In genomic region chr10:66187038-66187437, GRCm38 (mm10) we compare ENCODE assay signal across 17 mouse cellular contexts.
A peak's percentile ranks its signal among the peaks of the same experiment; 100 is the strongest.
DNase-seq lines count a peak whose midpoint lies in the region; ATAC-seq and TF ChIP-seq lines count a peak whose summit lies in the region.
"Had no signal": no experiment of that assay in that cellular context is flagged by ENCODE, and none has a peak within 500 bp of the region (broad histone marks: within the 10 kb centered on the region; RNA-seq: fewer than 3 reads in every experiment).

No protein-coding gene starts in this region.

- no peaks in the 10 kb centered on the region for H3K27me3 ChIP-seq in embryonic facial prominence, embryonic 11.5 days (ENCODE audit: control insufficient read depth, insufficient read depth, low read length)
- H3K27me3 ChIP-seq in embryonic facial prominence, embryonic 10.5 days (replicated peaks; ENCODE audit: low read depth, poor library complexity, severe bottlenecking), result no peaks in the 10 kb centered on the region
- H3K27me3 ChIP-seq in midbrain, embryonic 14.5 days (ENCODE audit: control insufficient read depth, insufficient read depth, low read length), result no peaks in the 10 kb centered on the region
- no peaks in the 10 kb centered on the region for H3K27me3 ChIP-seq in midbrain, postnatal 0 days (ENCODE audit: insufficient read depth, low read length)
- H3K27me3 ChIP-seq: neural tube, embryonic 15.5 days; stomach, embryonic 15.5 days had no signal

- TF ChIP-seq CTCF in midbrain, postnatal 0 days (IDR thresholded peaks at IDR 0.05), result no peak

- ATAC-seq in embryonic facial prominence, embryonic 11.5 days (replicated peaks; ENCODE audit: insufficient number of reproducible peaks, low FRiP score, low TSS enrichment, low read depth), result no peak
- 0 out of 2 replicates have a peak, but pooled peaks have one; percentile 31 for ATAC-seq in midbrain, embryonic 14.5 days (ENCODE audit: low FRiP score, low TSS enrichment)
- no peak for ATAC-seq in midbrain, postnatal 0 days (ENCODE audit: low FRiP score)

- no peaks in the 10 kb centered on the region for H3K9me3 ChIP-seq in embryonic facial prominence, embryonic 11.5 days (replicated peaks; ENCODE audit: control insufficient read depth, low read length)
- no peaks in the 10 kb centered on the region for H3K9me3 ChIP-seq in embryonic facial prominence, embryonic 10.5 days
- no peaks in the 10 kb centered on the region for H3K9me3 ChIP-seq in midbrain, embryonic 14.5 days (ENCODE audit: control insufficient read depth, low read length)
- H3K9me3 ChIP-seq in midbrain, postnatal 0 days (ENCODE audit: low read length), result no peaks in the 10 kb centered on the region
- H3K9me3 ChIP-seq: neural tube, embryonic 15.5 days; stomach, embryonic 15.5 days had no signal

- H3K9ac ChIP-seq in embryonic facial prominence, embryonic 11.5 days (replicated peaks; ENCODE audit: low read length), result no peak overlapping the region
- H3K9ac ChIP-seq in midbrain, embryonic 14.5 days (replicated peaks; ENCODE audit: low read length), result no peak overlapping the region
- no peak overlapping the region for H3K9ac ChIP-seq in midbrain, postnatal 0 days (replicated peaks; ENCODE audit: low read length, poor library complexity, severe bottlenecking)
- H3K9ac ChIP-seq: neural tube, embryonic 15.5 days; stomach, embryonic 15.5 days had no signal

- WGBS in embryonic facial prominence, embryonic 11.5 days, result 18% methylated on average over 1 of the region's 1 CpGs
- WGBS in embryonic facial prominence, embryonic 10.5 days, result 34% methylated on average over 1 of the region's 1 CpGs
- 53% methylated on average over 1 of the region's 1 CpGs for WGBS in midbrain, embryonic 14.5 days
- 57% methylated on average over 1 of the region's 1 CpGs for WGBS in midbrain, postnatal 0 days

- DNase-seq in embryonic facial prominence, embryonic 11.5 days (ENCODE audit: low spot score), result peak; percentile 13
- no peak for DNase-seq in embryonic facial prominence, embryonic 10.5 days (ENCODE audit: low spot score)
- peak; percentile 35 for DNase-seq in midbrain, embryonic 14.5 days
- DNase-seq in midbrain, postnatal 0 days (ENCODE audit: low spot score), result no peak
- DNase-seq in forelimb bud, embryonic 11.5 days (ENCODE audit: low read depth, low spot score), result peak; percentile 58
- no peak for DNase-seq in left cerebral cortex, adult 8-10 months (ENCODE audit: low spot score in 2 of 2)
- DNase-seq in kidney, adult 8-10 months, result no peak
- no peak for DNase-seq in thymus, postnatal 10 days (ENCODE audit: low spot score in 2 of 2)
- DNase-seq: cerebellum, adult 11-12 months; heart, adult 11 months; layer of hippocampus, postnatal 36 days; liver; lung, adult 18-20 months; lung, postnatal 4 days; thymus, postnatal 14 days had no signal

- no peak overlapping the region for H3K4me3 ChIP-seq in embryonic facial prominence, embryonic 11.5 days (ENCODE audit: low read depth, low read length)
- no peak overlapping the region for H3K4me3 ChIP-seq in embryonic facial prominence, embryonic 10.5 days
- no peak overlapping the region for H3K4me3 ChIP-seq in midbrain, embryonic 14.5 days (replicated peaks; ENCODE audit: low read depth, low read length)
- H3K4me3 ChIP-seq in midbrain, postnatal 0 days (ENCODE audit: low read depth, low read length), result no peak overlapping the region
- H3K4me3 ChIP-seq: neural tube, embryonic 15.5 days; stomach, embryonic 15.5 days had no signal

- no peak overlapping the region for H3K4me2 ChIP-seq in embryonic facial prominence, embryonic 11.5 days (ENCODE audit: low read depth, low read length)
- no peak overlapping the region for H3K4me2 ChIP-seq in midbrain, embryonic 14.5 days (ENCODE audit: low read length)
- no peak overlapping the region for H3K4me2 ChIP-seq in midbrain, postnatal 0 days (ENCODE audit: low read depth, low read length, poor library complexity, severe bottlenecking)
- H3K4me2 ChIP-seq: neural tube, embryonic 15.5 days; stomach, embryonic 15.5 days had no signal

- no peaks in the 10 kb centered on the region for H3K4me1 ChIP-seq in embryonic facial prominence, embryonic 11.5 days (ENCODE audit: control insufficient read depth, insufficient read depth, low read length)
- H3K4me1 ChIP-seq in embryonic facial prominence, embryonic 10.5 days, result peaks cover 5% of the 10 kb centered on the region; the same call in 1 of the 2 replicates
- no peaks in the 10 kb centered on the region for H3K4me1 ChIP-seq in midbrain, embryonic 14.5 days (ENCODE audit: control insufficient read depth, insufficient read depth, low read length)
- no peaks in the 10 kb centered on the region for H3K4me1 ChIP-seq in midbrain, postnatal 0 days (ENCODE audit: insufficient read depth, low read length)
- H3K4me1 ChIP-seq: neural tube, embryonic 15.5 days; stomach, embryonic 15.5 days had no signal

- no peaks in the 10 kb centered on the region for H3K36me3 ChIP-seq in embryonic facial prominence, embryonic 11.5 days (replicated peaks; ENCODE audit: control insufficient read depth, insufficient read depth, low read depth, low read length)
- H3K36me3 ChIP-seq in embryonic facial prominence, embryonic 10.5 days (replicated peaks), result no peaks in the 10 kb centered on the region
- H3K36me3 ChIP-seq in midbrain, embryonic 14.5 days (ENCODE audit: control insufficient read depth, insufficient read depth, low read length), result no peaks in the 10 kb centered on the region
- no peaks in the 10 kb centered on the region for H3K36me3 ChIP-seq in midbrain, postnatal 0 days (ENCODE audit: insufficient read depth, low read length)
- H3K36me3 ChIP-seq: neural tube, embryonic 15.5 days; stomach, embryonic 15.5 days had no signal

- no peak overlapping the region for H3K27ac ChIP-seq in embryonic facial prominence, embryonic 11.5 days (replicated peaks; ENCODE audit: low read depth, low read length)
- H3K27ac ChIP-seq in embryonic facial prominence, embryonic 10.5 days (replicated peaks), result no peak overlapping the region
- no peak overlapping the region for H3K27ac ChIP-seq in midbrain, embryonic 14.5 days (replicated peaks; ENCODE audit: low read depth, low read length)
- no peak overlapping the region for H3K27ac ChIP-seq in midbrain, postnatal 0 days (ENCODE audit: low read depth, low read length)
- H3K27ac ChIP-seq: neural tube, embryonic 15.5 days; stomach, embryonic 15.5 days had no signal

Comparison
In these comparisons a context has a peak if more than half of its experiments do, and no peak if none do; other contexts are left out.
1. DNase-seq: peak in embryonic facial prominence, embryonic 11.5 days (single experiment), midbrain, embryonic 14.5 days (single experiment) and forelimb bud, embryonic 11.5 days (single experiment); none in embryonic facial prominence, embryonic 10.5 days (single experiment), midbrain, postnatal 0 days (single experiment), left cerebral cortex, adult 8-10 months (0 of 2), kidney, adult 8-10 months (0 of 2) and thymus, postnatal 10 days (0 of 2).